Mouse (Mus musculus) embryonic fibroblast, embryonic 13.5 days (primary cell): Measurements from ENCODE around the gene Ifnar1. TPM values are rescaled to one million over a fixed set of nuclear protein-coding genes. Genes with fewer than 3 reads are reported as not detected.
"Not testable (repeated sequence)": the region's sequence is repeated elsewhere in the genome, so short reads cannot be mapped to it uniquely, and the experiment has no call there.

Experiments
- H3K27ac ChIP-seq: 2 replicates; pipeline ENCODE4 v1.5.1; 2012; ENCODE audit warnings: low read length, control low read depth, inconsistent platforms; ENCODE audit not compliant: insufficient read depth
- H3K4me1 ChIP-seq: 2 replicates; pipeline ENCODE4 v1.6.1; 2011; ENCODE audit warnings: low read length; ENCODE audit not compliant: control insufficient read depth, insufficient read depth
- H3K4me3 ChIP-seq: 2 replicates; pipeline ENCODE4 v1.5.1; 2011; ENCODE audit warnings: mild to moderate bottlenecking, control low read depth, low read length; ENCODE audit not compliant: insufficient read depth
- CTCF ChIP-seq: IDR thresholded peaks from 2 replicates; pipeline ENCODE4 v1.5.1; 2011; ENCODE audit warnings: mild to moderate bottlenecking, control low read depth, low read length, moderate library complexity, borderline replicate concordance; ENCODE audit not compliant: insufficient read depth
- POLR2A ChIP-seq: IDR thresholded peaks from 2 replicates; pipeline ENCODE4 v1.6.1; 2011; ENCODE audit warnings: low read depth, mild to moderate bottlenecking, control low read depth, low read length, moderate library complexity
- polyA plus RNA-seq: library from polyadenylated mRNA; stranded (reverse); fragments of >200 nt; gene quantifications from 2 replicates; pipeline ENCODE4 v1.2.4, GENCODE M21; 2011; ENCODE audit warnings: low read depth; ENCODE audit not compliant: missing spikeins, insufficient read length

Ifnar1 gene
- polyA plus RNA-seq, 1 experiment = 73.8 TPM

GRCm38 (mm10) chr16:91524206-91524605 lies 39.2 kb downstream of the Ifnar1 start:
- TF ChIP-seq CTCF (no peak), POLR2A (no peak)
- Histone ChIP-seq H3K27ac (no peak overlapping the region), H3K4me1 (peaks cover 8% of the 10 kb centered on the region), H3K4me3 (no peak overlapping the region)

GRCm38 (mm10) chr16:91526274-91526673 lies 41.2 kb downstream of the Ifnar1 start:
- peaks cover 8% of the 10 kb centered on the region for H3K4me1 ChIP-seq
- no peak overlapping the region for H3K4me3 ChIP-seq
- H3K27ac ChIP-seq = no peak overlapping the region
- TF ChIP-seq POLR2A = no peak
- TF ChIP-seq CTCF = no peak

GRCm38 (mm10) chr16:91527051-91527450 lies 42.0 kb downstream of the Ifnar1 start:
- H3K4me3 ChIP-seq = no peak overlapping the region
- H3K4me1 ChIP-seq = peaks cover 5% of the 10 kb centered on the region
- TF ChIP-seq CTCF = no peak
- no peak for TF ChIP-seq POLR2A
- no peak overlapping the region for H3K27ac ChIP-seq

GRCm38 (mm10) chr16:91527500-91527899 lies 42.5 kb downstream of the Ifnar1 start:
- Histone ChIP-seq H3K4me3 (no peak overlapping the region), H3K27ac (no peak overlapping the region), H3K4me1 (peaks cover 4% of the 10 kb centered on the region; the same call in 1 of the 2 replicates)
- TF ChIP-seq POLR2A (no peak), CTCF (no peak)

GRCm38 (mm10) chr16:91528578-91528977 lies 43.5 kb downstream of the Ifnar1 start:
- no peak for TF ChIP-seq POLR2A
- no peak for TF ChIP-seq CTCF
- Histone ChIP-seq H3K4me1 (0 out of 2 replicates have a peak, but pooled peaks cover 2% of the 10 kb centered on the region), H3K27ac (no peak overlapping the region), H3K4me3 (no peak overlapping the region)

GRCm38 (mm10) chr16:91530830-91531229 lies 45.8 kb downstream of the Ifnar1 start:
- H3K4me3 ChIP-seq, H3K4me1 ChIP-seq, H3K27ac ChIP-seq: not testable (repeated sequence)

GRCm38 (mm10) chr16:91531856-91532255 lies 46.8 kb downstream of the Ifnar1 start:
- no peak for TF ChIP-seq POLR2A
- TF ChIP-seq CTCF = no peak
- Histone ChIP-seq H3K27ac (no peak overlapping the region), H3K4me3 (no peak overlapping the region), H3K4me1 (0 out of 2 replicates have a peak, but pooled peaks cover 2% of the 10 kb centered on the region)

- H3K4me3 ChIP-seq = no peak overlapping the region
- no peak overlapping the region for H3K27ac ChIP-seq
- TF ChIP-seq CTCF (no peak), POLR2A (no peak)
- H3K4me1 ChIP-seq = 0 out of 2 replicates have a peak, but pooled peaks cover 2% of the 10 kb centered on the region
Measured at GRCm38 (mm10) chr16:91532429-91532828, 47.4 kb downstream of the Ifnar1 start.

GRCm38 (mm10) chr16:91533097-91534001 lies 48.3 kb downstream of the Ifnar1 start:
- no peak overlapping the region for H3K4me3 ChIP-seq
- TF ChIP-seq CTCF (no peak), POLR2A (no peak)
- peaks cover 2% of the 10 kb centered on the region; the same call in 1 of the 2 replicates for H3K4me1 ChIP-seq
- H3K27ac ChIP-seq = no peak overlapping the region

- Histone ChIP-seq H3K4me1 (no peaks in the 10 kb centered on the region; the same call in 1 of the 2 replicates), H3K4me3 (no peak overlapping the region), H3K27ac (no peak overlapping the region)
- TF ChIP-seq POLR2A = no peak
- no peak for TF ChIP-seq CTCF
Measured at GRCm38 (mm10) chr16:91534477-91534876, 49.4 kb downstream of the Ifnar1 start.
